Mouse (Mus musculus) cerebellum, adult 2 months (tissue): ENCODE measurements at regions not wholly inside any gene's neighbourhood (a gene's known extent, or its start where the extent isn't known, plus 50 kb on each side); places are given as distances from the start of the nearest gene placed in this dataset.

Experiments used
- CTCF ChIP-seq: fragments of 200-500 bp; IDR thresholded peaks from 2 replicates; pipeline ENCODE4 v1.5.1; 2011; ENCODE audit warnings: low read depth, mild to moderate bottlenecking, control low read depth, low read length, moderate library complexity, borderline replicate concordance; ENCODE audit not compliant: insufficient read depth
- POLR2A ChIP-seq: fragments of 200-500 bp; IDR thresholded peaks from 2 replicates; pipeline ENCODE4 v1.6.1; 2011; ENCODE audit warnings: low read length, control low read depth, borderline replicate concordance; ENCODE audit not compliant: insufficient read depth

GRCm38 (mm10) chr17:51526881-51527280 lies 306.2 kb downstream of the Satb1 start:
- TF ChIP-seq CTCF (no peak), POLR2A (no peak)
